In genomic region chr2:129210089-129210749, GRCm38 (mm10) we compare ENCODE assay signal across 21 mouse cellular contexts. TPM values are rescaled to one million over a fixed set of nuclear protein-coding genes. Genes with fewer than 3 reads are reported as not detected.
DNase-seq lines count a peak whose midpoint lies in the region; ATAC-seq lines count a peak whose summit lies in the region.
"Had no signal": no experiment of that assay in that cellular context is flagged by ENCODE, and none has a peak within 500 bp of the region (broad histone marks: within the 10 kb centered on the region; RNA-seq: fewer than 3 reads in every experiment).

No protein-coding gene starts in this region.

- no peak overlapping the region for H3K4me3 ChIP-seq in liver, embryonic 15.5 days (replicated peaks)
- H3K4me3 ChIP-seq in hindbrain, embryonic 11.5 days (ENCODE audit: low read depth, low read length) = no peak overlapping the region
- H3K4me3 ChIP-seq: embryonic facial prominence, embryonic 10.5 days; erythroblast, embryonic 14.5 days had no signal

- H3K27me3 ChIP-seq in liver, embryonic 15.5 days = no peaks in the 10 kb centered on the region
- H3K27me3 ChIP-seq in hindbrain, embryonic 11.5 days (ENCODE audit: control insufficient read depth, insufficient read depth, low read length) = no peaks in the 10 kb centered on the region
- H3K27me3 ChIP-seq: CH12.LX had no signal

- H3K27ac ChIP-seq in liver, embryonic 15.5 days (replicated peaks) = peak overlapping the region; percentile 35
- no peak overlapping the region for H3K27ac ChIP-seq in hindbrain, embryonic 11.5 days (ENCODE audit: low read depth, low read length)
- H3K27ac ChIP-seq: embryonic facial prominence, embryonic 10.5 days had no signal

- H3K4me1 ChIP-seq in liver, embryonic 15.5 days (replicated peaks) = peaks cover 88% of the 10 kb centered on the region
- no peaks in the 10 kb centered on the region for H3K4me1 ChIP-seq in hindbrain, embryonic 11.5 days (replicated peaks; ENCODE audit: control insufficient read depth, insufficient read depth, low read length)
- H3K4me1 ChIP-seq: embryonic facial prominence, embryonic 10.5 days had no signal

- H3K36me3 ChIP-seq in liver, embryonic 15.5 days (replicated peaks) = peaks cover 83% of the 10 kb centered on the region
- H3K36me3 ChIP-seq in hindbrain, embryonic 11.5 days (ENCODE audit: control insufficient read depth, insufficient read depth, low read length) = peaks cover 10% of the 10 kb centered on the region

- H3K4me2 ChIP-seq in liver, embryonic 15.5 days = no peak overlapping the region
- no peak overlapping the region for H3K4me2 ChIP-seq in hindbrain, embryonic 11.5 days (replicated peaks; ENCODE audit: low read depth, low read length)

- H3K9ac ChIP-seq in liver, embryonic 15.5 days = no peak overlapping the region
- no peak overlapping the region for H3K9ac ChIP-seq in hindbrain, embryonic 11.5 days (ENCODE audit: low read depth, low read length)
- H3K9ac ChIP-seq: forebrain, postnatal 0 days; liver, embryonic 14.5 days had no signal

- WGBS in liver, embryonic 15.5 days (ENCODE audit: insufficient replicate concordance) = 83% methylated on average over 8 of the region's 8 CpGs
- WGBS in hindbrain, embryonic 11.5 days = 95% methylated on average over 8 of the region's 8 CpGs

- peak; percentile 26 for DNase-seq in adrenal gland, postnatal 14 days
- no peak for DNase-seq in adrenal gland, adult 8-10 months
- DNase-seq in kidney, adult 9 months = peak; percentile 18
- no peak for DNase-seq in kidney, postnatal 14 days
- DNase-seq in adipocyte (ENCODE audit: low spot score) = peak; percentile 86
- DNase-seq in hindbrain, embryonic 11.5 days (ENCODE audit: low spot score) = no peak
- no peak for DNase-seq in layer of hippocampus, postnatal 25 days (ENCODE audit: extremely low spot score in 1 of 2, low spot score in 1 of 2)
- DNase-seq: cerebellum, adult 11 months; cerebellum, postnatal 36 days; forebrain, postnatal 0 days; heart, postnatal 14 days; layer of hippocampus, postnatal 36 days; right cerebral cortex, adult 18-20 months; thymus, adult 2 months had no signal

- no peak for ATAC-seq in liver, embryonic 15.5 days (ENCODE audit: insufficient read depth)
- no peak for ATAC-seq in hindbrain, embryonic 11.5 days (ENCODE audit: low FRiP score)
- ATAC-seq: forebrain, postnatal 0 days; hindbrain, embryonic 16.5 days; intestine, postnatal 0 days had no signal

- no peaks in the 10 kb centered on the region for H3K9me3 ChIP-seq in liver, embryonic 15.5 days (replicated peaks)
- no peaks in the 10 kb centered on the region for H3K9me3 ChIP-seq in hindbrain, embryonic 11.5 days (ENCODE audit: control insufficient read depth, low read length)
- H3K9me3 ChIP-seq: embryonic facial prominence, embryonic 10.5 days had no signal

RNA-seq across cellular contexts. Expression of gene Slc20a1, which starts 11.7 kb away (rescaled TPM):
- 19.1 and 24.3 TPM in 2 replicates for total RNA-seq in adrenal gland, postnatal 14 days (2021)
- 10 to 100 TPM; 14.9 to 27.6 (median 22.8) TPM for total RNA-seq in adrenal gland, adult 8-10 months (2022)
- polyA plus RNA-seq in liver, embryonic 15.5 days (2015; fragmentation: Nextera tagmentation; extraction: Ambion mirVana) = 42.8 and 48.3 TPM in 2 replicates
- polyA plus RNA-seq in hindbrain, embryonic 11.5 days (2014; fragmentation: Nextera tagmentation; extraction: Ambion mirVana) = 50.3 and 59.9 TPM in 2 replicates
- total RNA-seq in layer of hippocampus, postnatal 25 days (2021) = 100 to 1,000 TPM in 1 of 2 experiments, 10 to 100 TPM in 1; 97.2 to 112 TPM

Comparison
In these comparisons a context has a peak if more than half of its experiments do, and no peak if none do; other contexts are left out.
1. DNase-seq: peak in adrenal gland, postnatal 14 days (single experiment), kidney, adult 9 months (single experiment) and adipocyte (single experiment); none in adrenal gland, adult 8-10 months (single experiment), kidney, postnatal 14 days (single experiment), hindbrain, embryonic 11.5 days (single experiment) and layer of hippocampus, postnatal 25 days (0 of 2).